Mouse (Mus musculus) layer of hippocampus, adult 18-20 months (tissue): ENCODE data around the gene Zc3h18. TPM values are rescaled to one million over a fixed set of nuclear protein-coding genes. Genes with fewer than 3 reads are reported as not detected.

Source experiments
- DNase-seq, 2 experiments: peaks; one replicate each; pipeline ENCODE4 v3.0.0; 2022; ENCODE audit warnings: low spot score in 2 of 2
- total RNA-seq, 2 experiments: library from RNA; stranded (reverse); gene quantifications; 2 replicates each; pipeline ENCODE4 v1.2.3; 2021

Gene Zc3h18
- total RNA-seq, 2 experiments from 2014 or later = 38.8 to 39.5 TPM

- no peak for DNase-seq
These were observed 56.2 kb downstream of the Zc3h18 start, which contains the start of gene Cyba for GRCm38 (mm10) chr8:122432443-122433268. Gene Cyba, minus strand, starts transcription at chr8:122432930.

- no peak for DNase-seq
These were observed 57.0 kb downstream of the Zc3h18 start for GRCm38 (mm10) chr8:122433269-122433905.

- no peak for DNase-seq
These were observed 59.0 kb downstream of the Zc3h18 start for GRCm38 (mm10) chr8:122435375-122435774.

GRCm38 (mm10) chr8:122436146-122436545 is 59.7 kb downstream of the Zc3h18 start:
- DNase-seq = no peak

- no peak for DNase-seq
These were observed 60.2 kb downstream of the Zc3h18 start for GRCm38 (mm10) chr8:122436586-122437125.

GRCm38 (mm10) chr8:122437708-122438331 is 61.4 kb downstream of the Zc3h18 start:
- DNase-seq = no peak

GRCm38 (mm10) chr8:122439336-122439735 is 62.9 kb downstream of the Zc3h18 start:
- no peak for DNase-seq

- DNase-seq = no peak
These were observed 64.9 kb downstream of the Zc3h18 start for GRCm38 (mm10) chr8:122441326-122441725.

- no peak for DNase-seq
These were observed 65.9 kb downstream of the Zc3h18 start for GRCm38 (mm10) chr8:122442356-122442755.

GRCm38 (mm10) chr8:122442781-122443180 is 66.4 kb downstream of the Zc3h18 start:
- DNase-seq = no peak

GRCm38 (mm10) chr8:122443262-122444006 is 67.0 kb downstream of the Zc3h18 start, which contains the start of gene Mvd:
Gene Mvd, minus strand, starts transcription at chr8:122443422.
- peak; percentile 99 to 100 for DNase-seq

- peak; percentile 86 to 92 for DNase-seq
These were observed 67.8 kb downstream of the Zc3h18 start for GRCm38 (mm10) chr8:122444058-122444748.

- DNase-seq = no peak
These were observed 68.8 kb downstream of the Zc3h18 start for GRCm38 (mm10) chr8:122445203-122445602.

GRCm38 (mm10) chr8:122451161-122451703 is 74.8 kb downstream of the Zc3h18 start:
- DNase-seq = no peak

- DNase-seq = no peak
These were observed 75.7 kb downstream of the Zc3h18 start for GRCm38 (mm10) chr8:122452154-122452553.

GRCm38 (mm10) chr8:122454409-122454808 is 78.0 kb downstream of the Zc3h18 start:
- DNase-seq = no peak

GRCm38 (mm10) chr8:122457171-122457570 is 80.8 kb downstream of the Zc3h18 start:
- no peak for DNase-seq

GRCm38 (mm10) chr8:122459218-122459900 is 83.0 kb downstream of the Zc3h18 start:
- DNase-seq = no peak

- DNase-seq = no peak
These were observed 83.6 kb downstream of the Zc3h18 start for GRCm38 (mm10) chr8:122459990-122460389.
